Mouse (Mus musculus) neural tube, embryonic 14.5 days (tissue): ENCODE measurements around the gene Krtap20-2. TPM values are rescaled to one million over a fixed set of nuclear protein-coding genes. Genes with fewer than 3 reads are reported as not detected.
"Not testable (repeated sequence)": the region's sequence is repeated elsewhere in the genome, so short reads cannot be mapped to it uniquely, and the experiment has no call there.

ENCODE experiments used
- ATAC-seq: fragments of 200-750 bp; cut with Nextera tagmentation; 2 replicates; pipeline ENCODE4 v1.8.0; 2017; ENCODE audit warnings: low read depth, mild to moderate bottlenecking, moderate TSS enrichment, moderate library complexity
- H3K27ac ChIP-seq: fragments of 300-500 bp; sonication (generic); 2 replicates; pipeline ENCODE4 v1.5.1; 2014; ENCODE audit warnings: low read depth, mild to moderate bottlenecking, control low read depth, low read length, moderate library complexity, mixed read lengths
- H3K27me3 ChIP-seq: fragments of 300-500 bp; sonication (generic); 2 replicates; pipeline ENCODE4 v1.6.1; 2014; ENCODE audit warnings: low read length; ENCODE audit not compliant: control insufficient read depth, insufficient read depth
- H3K36me3 ChIP-seq: fragments of 300-500 bp; sonication (generic); 2 replicates; pipeline ENCODE4 v1.6.1; 2014; ENCODE audit warnings: low read length, mixed read lengths; ENCODE audit not compliant: control insufficient read depth, insufficient read depth
- H3K4me1 ChIP-seq: fragments of 300-500 bp; sonication (generic); 2 replicates; pipeline ENCODE4 v1.6.1; 2014; ENCODE audit warnings: low read length; ENCODE audit not compliant: control insufficient read depth, insufficient read depth
- H3K4me2 ChIP-seq: fragments of 300-500 bp; sonication (generic); 2 replicates; pipeline ENCODE4 v1.6.1; 2014; ENCODE audit warnings: mild to moderate bottlenecking, low read depth, low read length, control low read depth
- H3K4me3 ChIP-seq: fragments of 300-500 bp; sonication (generic); 2 replicates; pipeline ENCODE4 v1.5.1; 2014; ENCODE audit warnings: low read depth, low read length, control low read depth, mixed read lengths
- H3K9ac ChIP-seq: fragments of 300-500 bp; sonication (generic); replicated peaks from 2 replicates; pipeline ENCODE4 v1.6.1; 2014; ENCODE audit warnings: low read depth, mild to moderate bottlenecking, control low read depth, low read length, mixed read lengths
- H3K9me3 ChIP-seq: fragments of 300-500 bp; sonication (generic); 2 replicates; pipeline ENCODE4 v1.6.1; 2016; ENCODE audit warnings: low read length; ENCODE audit not compliant: control insufficient read depth
- WGBS: fragments of 180-500 bp; shearing (Covaris S2); extraction: QIAGEN DNeasy Blood & Tissue Kit; methylation state at CpG from one replicate; pipeline ENCODE4 v1.1.7; 2014; 5-methylcytosine and 5-hydroxymethylcytosine counted together
- polyA plus RNA-seq: library from polyadenylated mRNA; unstranded; fragments of >200 nt; fragmentation: Nextera tagmentation; extraction: Ambion mirVana; gene quantifications from 2 replicates; pipeline ENCODE4 v1.2.1, GENCODE M21; 2014

Krtap20-2 gene
- polyA plus RNA-seq, result not detected in 2 replicates

- ATAC-seq, result no peak
- no peak within 1 kb of the TSS for H3K27ac ChIP-seq
Observed at GRCm38 (mm10) chr16:89205561-89205960, at the start of gene Krtap20-2. TSS of gene Krtap20-2 (plus strand) at chr16:89205861.

GRCm38 (mm10) chr16:89157652-89158051, 48.0 kb upstream of the Krtap20-2 start, which contains the start of gene Gm9789:
TSS of gene Gm9789 (plus strand) at chr16:89157952.
- no peaks in the 10 kb centered on the region for H3K36me3 ChIP-seq
- no peak within 1 kb of the TSS for H3K27ac ChIP-seq

More at GRCm38 (mm10) chr16:89205561-89205960, at the start of gene Krtap20-2:
- 78% methylated on average over 1 of the region's 1 CpGs for WGBS
- Histone ChIP-seq H3K27me3 (no peaks in the 10 kb centered on the region), H3K36me3 (no peaks in the 10 kb centered on the region), H3K9ac (no peak within 1 kb of the TSS), H3K4me2 (no peak within 1 kb of the TSS), H3K4me1 (no peaks in the 10 kb centered on the region), H3K4me3 (no peak within 1 kb of the TSS), H3K9me3 (no peaks in the 10 kb centered on the region)

GRCm38 (mm10) chr16:89169190-89169589, 36.5 kb upstream of the Krtap20-2 start, which contains the start of gene Gm7735:
TSS of gene Gm7735 (plus strand) at chr16:89169490.
- not testable (repeated sequence) for H3K4me1 ChIP-seq, H3K9me3 ChIP-seq, H3K4me2 ChIP-seq, H3K27me3 ChIP-seq, H3K36me3 ChIP-seq, ATAC-seq, H3K4me3 ChIP-seq, H3K9ac ChIP-seq, H3K27ac ChIP-seq

More at GRCm38 (mm10) chr16:89157652-89158051, 48.0 kb upstream of the Krtap20-2 start, which contains the start of gene Gm9789:
- 86% methylated on average over 4 of the region's 4 CpGs for WGBS
- Histone ChIP-seq H3K9ac (no peak within 1 kb of the TSS), H3K4me1 (no peaks in the 10 kb centered on the region), H3K9me3 (no peaks in the 10 kb centered on the region), H3K4me2 (no peak within 1 kb of the TSS), H3K4me3 (no peak within 1 kb of the TSS), H3K27me3 (no peaks in the 10 kb centered on the region)
- no peak for ATAC-seq

GRCm38 (mm10) chr16:89174435-89174834, 31.2 kb upstream of the Krtap20-2 start, which contains the start of gene 1110057P08Rik:
TSS of gene 1110057P08Rik (plus strand) at chr16:89174735.
- no peaks in the 10 kb centered on the region for H3K27me3 ChIP-seq
- no peaks in the 10 kb centered on the region for H3K36me3 ChIP-seq
- no peak within 1 kb of the TSS for H3K4me3 ChIP-seq
- WGBS, result 70% methylated on average over 2 of the region's 2 CpGs
- no peak within 1 kb of the TSS for H3K27ac ChIP-seq
- no peak within 1 kb of the TSS for H3K4me2 ChIP-seq
- no peaks in the 10 kb centered on the region for H3K9me3 ChIP-seq
- no peak for ATAC-seq
- H3K4me1 ChIP-seq, result no peaks in the 10 kb centered on the region
- no peak within 1 kb of the TSS for H3K9ac ChIP-seq

- no peaks in the 10 kb centered on the region for H3K9me3 ChIP-seq
- no peak overlapping the region for H3K9ac ChIP-seq
- H3K4me1 ChIP-seq, result no peaks in the 10 kb centered on the region
- H3K27ac ChIP-seq, result no peak overlapping the region
- WGBS, result 89% methylated on average over 4 of the region's 4 CpGs
- no peaks in the 10 kb centered on the region for H3K36me3 ChIP-seq
- H3K4me3 ChIP-seq, result no peak overlapping the region
- no peaks in the 10 kb centered on the region for H3K27me3 ChIP-seq
- ATAC-seq, result no peak
- H3K4me2 ChIP-seq, result no peak overlapping the region
Observed at GRCm38 (mm10) chr16:89188621-89189020, 17.0 kb upstream of the Krtap20-2 start.

Other genes starting within 250 kb of the Krtap20-2 start
- gene Krtap16-3, start 243.0 kb upstream of the Krtap20-2 start, polyA plus RNA-seq, result not detected in 2 replicates
- not detected in 2 replicates for gene Krtap22-2, start 195.1 kb upstream of the Krtap20-2 start, polyA plus RNA-seq
- not detected in 2 replicates for gene Gm10229, start 190.6 kb upstream of the Krtap20-2 start, polyA plus RNA-seq
- gene Krtap6-1, start 174.2 kb upstream of the Krtap20-2 start, polyA plus RNA-seq, result not detected in 2 replicates
- not detected in 2 replicates for gene Gm10228, start 164.4 kb upstream of the Krtap20-2 start, polyA plus RNA-seq
- not detected in 2 replicates for gene Krtap6-5, start 158.0 kb upstream of the Krtap20-2 start, polyA plus RNA-seq
- not detected in 2 replicates for gene 1110025L11Rik, start 141.9 kb upstream of the Krtap20-2 start, polyA plus RNA-seq
- not detected in 2 replicates for gene Krtap6-3, start 121.8 kb upstream of the Krtap20-2 start, polyA plus RNA-seq
- not detected in 2 replicates for gene Gm6358, start 65.0 kb upstream of the Krtap20-2 start, polyA plus RNA-seq
- gene Gm10061, start 54.8 kb upstream of the Krtap20-2 start, polyA plus RNA-seq, result not detected in 2 replicates
- not detected in 2 replicates for gene Gm9789, start 47.9 kb upstream of the Krtap20-2 start, polyA plus RNA-seq
- not detected in 2 replicates for gene Gm7735, start 36.4 kb upstream of the Krtap20-2 start, polyA plus RNA-seq
- not detected in 2 replicates for gene 1110057P08Rik, start 31.1 kb upstream of the Krtap20-2 start, polyA plus RNA-seq
- not detected in 2 replicates for gene Krtap21-1, start 198.0 kb downstream of the Krtap20-2 start, polyA plus RNA-seq
- gene Krtap6-2, start 214.2 kb downstream of the Krtap20-2 start, polyA plus RNA-seq, result not detected in 2 replicates